Mouse (Mus musculus): ENCODE data around the gene Olfr1264. TPM values are rescaled to one million over a fixed set of nuclear protein-coding genes. Genes with fewer than 3 reads are reported as not detected.

The Olfr1264 gene
- total and polyA plus RNA-seq, 3 experiments: not detected

- Histone ChIP-seq H3K27me3 (ENCODE audit: control insufficient read depth in 1 of 2, insufficient read depth in 2 of 2, low read length in 2 of 2) (no peaks in the 10 kb centered on the region), H3K4me3 (ENCODE audit: control insufficient read depth in 1 of 2, insufficient read depth in 1 of 2, low read depth in 2 of 2, low read length in 2 of 2) (no peak overlapping the region), H3K36me3 (ENCODE audit: control insufficient read depth in 1 of 2, insufficient read depth in 2 of 2, low read length in 2 of 2) (no peaks in the 10 kb centered on the region), H3K79me2 (ENCODE audit: control insufficient read depth, insufficient read depth, low read length, poor library complexity) (no peaks in the 10 kb centered on the region), H3K27ac (ENCODE audit: control insufficient read depth, low read depth, low read length) (no peak overlapping the region), H3K9me3 (replicated peaks; ENCODE audit: insufficient read depth, low read length) (no peaks in the 10 kb centered on the region), H3K4me1 (ENCODE audit: control insufficient read depth in 1 of 2, insufficient read depth in 2 of 2, low read length in 2 of 2) (no peaks in the 10 kb centered on the region), H3K9ac (ENCODE audit: control insufficient read depth, low read depth, low read length, poor library complexity, severe bottlenecking) (no peak overlapping the region)
- DNase-seq (ENCODE audit: low read depth, low spot score): no peak
- TF ChIP-seq TBP (IDR thresholded peaks at IDR 0.05; ENCODE audit: low read depth, low read length) (no peak), E2F4 (IDR thresholded peaks at IDR 0.05; ENCODE audit: borderline replicate concordance, low read depth, low read length) (no peak)
Measured at GRCm38 (mm10) chr2:89977709-89978108, 47.7 kb downstream of the Olfr1264 start.

DNA sequence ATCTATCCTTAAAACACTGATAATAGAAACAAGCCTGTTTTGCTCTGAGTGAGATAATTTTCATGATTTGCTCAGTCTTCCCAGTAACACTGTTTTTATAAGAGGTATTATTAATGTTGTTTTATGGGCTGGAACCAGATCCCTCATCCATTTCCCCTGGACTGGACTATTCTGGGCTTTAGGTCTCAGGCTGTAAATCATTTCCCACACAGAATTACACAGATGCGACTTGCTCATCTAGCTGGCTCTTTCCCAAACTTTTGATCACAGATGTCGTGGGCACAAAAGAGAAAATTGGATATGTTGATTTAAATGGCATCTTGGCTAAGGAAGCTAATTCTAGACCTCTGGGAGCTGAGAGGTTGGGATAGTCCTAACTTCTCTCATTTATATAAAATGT is 51.2 kb downstream of the Olfr1264 start, which contains the start of gene Olfr1260:
Gene Olfr1260 (plus strand): TSS at position 157 of the 400 bp plus-strand sequence.
- Histone ChIP-seq H3K9me3 (replicated peaks; ENCODE audit: insufficient read depth, low read length) (no peaks in the 10 kb centered on the region), H3K4me3 (ENCODE audit: control insufficient read depth in 1 of 2, insufficient read depth in 1 of 2, low read depth in 2 of 2, low read length in 2 of 2) (no peak within 1 kb of the TSS), H3K27me3 (ENCODE audit: control insufficient read depth in 1 of 2, insufficient read depth in 2 of 2, low read length in 2 of 2) (no peaks in the 10 kb centered on the region), H3K9ac (ENCODE audit: control insufficient read depth, low read depth, low read length, poor library complexity, severe bottlenecking) (no peak within 1 kb of the TSS), H3K79me2 (ENCODE audit: control insufficient read depth, insufficient read depth, low read length, poor library complexity) (no peaks in the 10 kb centered on the region), H3K4me1 (ENCODE audit: control insufficient read depth in 1 of 2, insufficient read depth in 2 of 2, low read length in 2 of 2) (no peaks in the 10 kb centered on the region), H3K27ac (ENCODE audit: control insufficient read depth, low read depth, low read length) (no peak within 1 kb of the TSS), H3K36me3 (ENCODE audit: control insufficient read depth in 1 of 2, insufficient read depth in 2 of 2, low read length in 2 of 2) (no peaks in the 10 kb centered on the region)
- no peak for DNase-seq (ENCODE audit: low read depth, low spot score)
- no peak for TF ChIP-seq CHD1 (IDR thresholded peaks at IDR 0.05; ENCODE audit: low read depth, low read length)
- TF ChIP-seq RAD21 (IDR thresholded peaks at IDR 0.05; ENCODE audit: low read depth, low read length): no peak
- TF ChIP-seq POLR2A (IDR thresholded peaks at IDR 0.05; ENCODE audit: control insufficient read depth in 1 of 2, insufficient read depth in 1 of 2, low read depth in 1 of 2, low read length in 2 of 2, poor library complexity in 1 of 2): no peak
- no peak for TF ChIP-seq SIN3A (IDR thresholded peaks at IDR 0.05; ENCODE audit: low read length)
- no peak for TF ChIP-seq E2F4 (IDR thresholded peaks at IDR 0.05; ENCODE audit: borderline replicate concordance, low read depth, low read length)
- no peak for TF ChIP-seq USF1 (IDR thresholded peaks at IDR 0.05; ENCODE audit: low read depth, low read length)
- TF ChIP-seq MAX (IDR thresholded peaks at IDR 0.05; ENCODE audit: low read length): no peak
- no peak for TF ChIP-seq USF2 (IDR thresholded peaks at IDR 0.05; ENCODE audit: borderline replicate concordance in 1 of 2, insufficient read depth in 1 of 2, low read depth in 1 of 2, low read length in 2 of 2)
- no peak for TF ChIP-seq UBTF (IDR thresholded peaks at IDR 0.05; ENCODE audit: borderline replicate concordance, insufficient read depth, low read depth, low read length)
- TF ChIP-seq ETS1 (IDR thresholded peaks at IDR 0.05; ENCODE audit: low read depth, low read length): no peak
- TF ChIP-seq POLR2AphosphoS2 (IDR thresholded peaks at IDR 0.05; ENCODE audit: low read length): no peak
- no peak for TF ChIP-seq SMC3 (IDR thresholded peaks at IDR 0.05; ENCODE audit: low read depth, low read length)
- no peak for TF ChIP-seq MEF2A (IDR thresholded peaks at IDR 0.05; ENCODE audit: extremely low read depth, insufficient replicate concordance, low read depth, low read length, poor library complexity, severe bottlenecking)
- no peak for TF ChIP-seq HCFC1 (IDR thresholded peaks at IDR 0.05; ENCODE audit: low read depth, low read length)
- no peak for TF ChIP-seq MAZ (IDR thresholded peaks at IDR 0.05; ENCODE audit: low read depth, low read length)
- TF ChIP-seq JUND (IDR thresholded peaks at IDR 0.05; ENCODE audit: low read depth, low read length): no peak
- no peak for TF ChIP-seq NRF1 (IDR thresholded peaks at IDR 0.05; ENCODE audit: insufficient read depth, low read depth, low read length, poor library complexity, severe bottlenecking)

Other genes with a start within 250 kb of the Olfr1264 start
- not detected in 2 replicates for gene Olfr1254, start 232.0 kb downstream of the Olfr1264 start, total RNA-seq (2012; rRNA removed)
- gene Olfr1254, start 232.0 kb downstream of the Olfr1264 start, polyA plus RNA-seq (2012; ENCODE audit: insufficient read depth in 1 of 2, insufficient read length in 2 of 2, low read depth in 1 of 2, low replicate concordance in 2 of 2, missing spikeins in 1 of 2): not detected
- not detected in 2 replicates for gene Olfr1255, start 213.5 kb downstream of the Olfr1264 start, total RNA-seq (2012; rRNA removed)
- not detected for gene Olfr1255, start 213.5 kb downstream of the Olfr1264 start, polyA plus RNA-seq (2012; ENCODE audit: insufficient read depth in 1 of 2, insufficient read length in 2 of 2, low read depth in 1 of 2, low replicate concordance in 2 of 2, missing spikeins in 1 of 2)
- not detected in 2 replicates for gene Olfr1256, start 184.0 kb downstream of the Olfr1264 start, total RNA-seq (2012; rRNA removed)
- gene Olfr1256, start 184.0 kb downstream of the Olfr1264 start, polyA plus RNA-seq (2012; ENCODE audit: insufficient read depth in 1 of 2, insufficient read length in 2 of 2, low read depth in 1 of 2, low replicate concordance in 2 of 2, missing spikeins in 1 of 2): not detected
- not detected in 2 replicates for gene Olfr48, start 177.4 kb downstream of the Olfr1264 start, total RNA-seq (2012; rRNA removed)
- gene Olfr48, start 177.4 kb downstream of the Olfr1264 start, polyA plus RNA-seq (2012; ENCODE audit: insufficient read depth in 1 of 2, insufficient read length in 2 of 2, low read depth in 1 of 2, low replicate concordance in 2 of 2, missing spikeins in 1 of 2): not detected
- not detected in 2 replicates for gene Olfr1257, start 147.1 kb downstream of the Olfr1264 start, total RNA-seq (2012; rRNA removed)
- gene Olfr1257, start 147.1 kb downstream of the Olfr1264 start, polyA plus RNA-seq (2012; ENCODE audit: insufficient read depth in 1 of 2, insufficient read length in 2 of 2, low read depth in 1 of 2, low replicate concordance in 2 of 2, missing spikeins in 1 of 2): not detected
- not detected in 2 replicates for gene Olfr1258, start 98.3 kb downstream of the Olfr1264 start, total RNA-seq (2012; rRNA removed)
- gene Olfr1258, start 98.3 kb downstream of the Olfr1264 start, polyA plus RNA-seq (2012; ENCODE audit: insufficient read depth in 1 of 2, insufficient read length in 2 of 2, low read depth in 1 of 2, low replicate concordance in 2 of 2, missing spikeins in 1 of 2): not detected
- gene Olfr1259, start 76.9 kb downstream of the Olfr1264 start, total RNA-seq (2012; rRNA removed): not detected in 2 replicates
- gene Olfr1259, start 76.9 kb downstream of the Olfr1264 start, polyA plus RNA-seq (2012; ENCODE audit: insufficient read depth in 1 of 2, insufficient read length in 2 of 2, low read depth in 1 of 2, low replicate concordance in 2 of 2, missing spikeins in 1 of 2): not detected
- gene Olfr1260, start 51.2 kb downstream of the Olfr1264 start, total RNA-seq (2012; rRNA removed): not detected in 2 replicates
- not detected for gene Olfr1260, start 51.2 kb downstream of the Olfr1264 start, polyA plus RNA-seq (2012; ENCODE audit: insufficient read depth in 1 of 2, insufficient read length in 2 of 2, low read depth in 1 of 2, low replicate concordance in 2 of 2, missing spikeins in 1 of 2)
- not detected in 2 replicates for gene Olfr1261, start 34.4 kb downstream of the Olfr1264 start, total RNA-seq (2012; rRNA removed)
- not detected for gene Olfr1261, start 34.4 kb downstream of the Olfr1264 start, polyA plus RNA-seq (2012; ENCODE audit: insufficient read depth in 1 of 2, insufficient read length in 2 of 2, low read depth in 1 of 2, low replicate concordance in 2 of 2, missing spikeins in 1 of 2)
- gene Olfr1262, start 25.4 kb downstream of the Olfr1264 start, total RNA-seq (2012; rRNA removed): not detected in 2 replicates
- not detected for gene Olfr1262, start 25.4 kb downstream of the Olfr1264 start, polyA plus RNA-seq (2012; ENCODE audit: insufficient read depth in 1 of 2, insufficient read length in 2 of 2, low read depth in 1 of 2, low replicate concordance in 2 of 2, missing spikeins in 1 of 2)
- not detected in 2 replicates for gene Olfr1263, start 13.4 kb downstream of the Olfr1264 start, total RNA-seq (2012; rRNA removed)
- gene Olfr1263, start 13.4 kb downstream of the Olfr1264 start, polyA plus RNA-seq (2012; ENCODE audit: insufficient read depth in 1 of 2, insufficient read length in 2 of 2, low read depth in 1 of 2, low replicate concordance in 2 of 2, missing spikeins in 1 of 2): not detected
- not detected in 2 replicates for gene Olfr1265, start 9.8 kb upstream of the Olfr1264 start, total RNA-seq (2012; rRNA removed)
- under 1 TPM in 1 of 2 experiments, not detected in 1; 0.06 TPM for gene Olfr1265, start 9.8 kb upstream of the Olfr1264 start, polyA plus RNA-seq (2012; ENCODE audit: insufficient read depth in 1 of 2, insufficient read length in 2 of 2, low read depth in 1 of 2, low replicate concordance in 2 of 2, missing spikeins in 1 of 2)
- not detected in 2 replicates for gene Olfr140, start 38.0 kb upstream of the Olfr1264 start, total RNA-seq (2012; rRNA removed)
- not detected for gene Olfr140, start 38.0 kb upstream of the Olfr1264 start, polyA plus RNA-seq (2012; ENCODE audit: insufficient read depth in 1 of 2, insufficient read length in 2 of 2, low read depth in 1 of 2, low replicate concordance in 2 of 2, missing spikeins in 1 of 2)
- not detected in 2 replicates for gene Olfr1269, start 95.8 kb upstream of the Olfr1264 start, total RNA-seq (2012; rRNA removed)
- gene Olfr1269, start 95.8 kb upstream of the Olfr1264 start, polyA plus RNA-seq (2012; ENCODE audit: insufficient read depth in 1 of 2, insufficient read length in 2 of 2, low read depth in 1 of 2, low replicate concordance in 2 of 2, missing spikeins in 1 of 2): not detected
- not detected in 2 replicates for gene Olfr32, start 116.7 kb upstream of the Olfr1264 start, total RNA-seq (2012; rRNA removed)
- not detected for gene Olfr32, start 116.7 kb upstream of the Olfr1264 start, polyA plus RNA-seq (2012; ENCODE audit: insufficient read depth in 1 of 2, insufficient read length in 2 of 2, low read depth in 1 of 2, low replicate concordance in 2 of 2, missing spikeins in 1 of 2)
- not detected in 2 replicates for gene Olfr1270, start 127.5 kb upstream of the Olfr1264 start, total RNA-seq (2012; rRNA removed)
- not detected for gene Olfr1270, start 127.5 kb upstream of the Olfr1264 start, polyA plus RNA-seq (2012; ENCODE audit: insufficient read depth in 1 of 2, insufficient read length in 2 of 2, low read depth in 1 of 2, low replicate concordance in 2 of 2, missing spikeins in 1 of 2)
- gene Olfr1506, start 198.9 kb upstream of the Olfr1264 start, total RNA-seq (2012; rRNA removed): not detected in 2 replicates
- gene Olfr1506, start 198.9 kb upstream of the Olfr1264 start, polyA plus RNA-seq (2012; ENCODE audit: insufficient read depth in 1 of 2, insufficient read length in 2 of 2, low read depth in 1 of 2, low replicate concordance in 2 of 2, missing spikeins in 1 of 2): not detected
- gene Olfr142, start 232.0 kb upstream of the Olfr1264 start, total RNA-seq (2012; rRNA removed): not detected in 2 replicates
- not detected for gene Olfr142, start 232.0 kb upstream of the Olfr1264 start, polyA plus RNA-seq (2012; ENCODE audit: insufficient read depth in 1 of 2, insufficient read length in 2 of 2, low read depth in 1 of 2, low replicate concordance in 2 of 2, missing spikeins in 1 of 2)
- not detected in 2 replicates for gene Olfr1271, start 245.5 kb upstream of the Olfr1264 start, total RNA-seq (2012; rRNA removed)
- gene Olfr1271, start 245.5 kb upstream of the Olfr1264 start, polyA plus RNA-seq (2012; ENCODE audit: insufficient read depth in 1 of 2, insufficient read length in 2 of 2, low read depth in 1 of 2, low replicate concordance in 2 of 2, missing spikeins in 1 of 2): not detected

All from MEL (cell line).